ENCODE assay signal across 8 mouse cellular contexts in the genomic region with DNA sequence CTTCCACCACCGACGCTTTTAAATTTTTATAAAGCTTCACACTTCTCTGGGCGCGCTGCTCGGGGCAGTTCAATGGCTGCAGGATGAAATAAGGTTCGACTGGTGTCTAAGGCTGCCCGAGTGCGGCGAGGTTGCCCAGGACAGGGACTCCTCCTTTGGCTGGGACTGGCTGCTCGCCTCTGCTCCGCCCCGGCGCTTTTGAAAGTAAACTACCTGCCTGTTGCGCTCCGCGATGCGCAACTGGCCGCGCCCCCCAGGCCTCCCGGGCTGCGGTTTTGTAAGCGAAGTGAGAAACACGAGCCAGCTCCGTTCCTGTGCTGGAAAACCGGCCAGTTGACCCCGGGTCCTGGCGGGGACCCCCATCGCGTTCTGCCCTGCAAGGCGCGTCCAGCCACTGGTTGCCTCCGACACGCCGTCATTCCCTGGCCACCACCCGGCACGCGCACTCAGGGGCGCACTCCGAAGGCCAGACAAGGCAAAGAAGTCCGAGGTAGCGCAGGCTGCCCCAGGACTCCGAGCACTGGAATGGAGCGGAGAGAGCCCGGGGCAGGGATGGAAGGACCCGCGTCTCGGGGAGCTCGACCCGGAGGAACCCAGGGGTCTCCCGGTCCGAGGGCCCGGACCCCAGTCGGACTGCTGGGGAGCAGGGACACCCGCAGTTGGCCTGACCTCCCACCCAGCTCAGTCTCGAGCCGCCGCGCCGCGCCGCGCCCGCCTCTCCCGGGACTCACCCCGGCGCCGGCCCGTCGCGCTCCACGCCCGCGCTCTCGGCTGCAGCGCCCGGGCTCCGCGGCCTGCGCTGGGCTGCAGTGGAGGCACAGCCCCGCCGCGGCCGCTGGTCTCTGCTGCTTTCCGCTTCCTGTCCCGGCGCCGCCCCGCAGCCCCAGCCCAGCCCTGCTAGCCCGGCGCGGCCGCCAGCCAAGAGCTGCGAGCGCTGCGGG. TPM values are rescaled to one million over a fixed set of nuclear protein-coding genes. Genes with fewer than 3 reads are reported as not detected.
DNase-seq lines count a peak whose midpoint lies in the region; ATAC-seq and TF ChIP-seq lines count a peak whose summit lies in the region.

A gene (minus strand): TSS at position 913 of the 941 bp plus-strand sequence.

- peaks cover 6% of the 10 kb centered on the region for H3K9me3 ChIP-seq in G1E (replicated peaks)
- H3K9me3 ChIP-seq in forebrain, embryonic 12.5 days, result no peaks in the 10 kb centered on the region

- H3K27me3 ChIP-seq in G1E (ENCODE audit: insufficient read depth, low read length), result peaks cover 34% of the 10 kb centered on the region
- peaks cover 90% of the 10 kb centered on the region for H3K27me3 ChIP-seq in forebrain, embryonic 12.5 days

- peak within 1 kb of the TSS; percentile 97 for H3K4me2 ChIP-seq in forebrain, embryonic 12.5 days

- intact Hi-C loops in heart, postnatal 10 days (cut with DNase I), result loop anchor here (5.0 kb wide), 1 partner anchor 37 kb away; no protein-coding TSS in a partner anchor

- no peak within 1 kb of the TSS; the same call in 1 of the 2 replicates for H3K4me3 ChIP-seq in G1E (ENCODE audit: low read depth, low read length)
- peak within 1 kb of the TSS; percentile 61 for H3K4me3 ChIP-seq in forebrain, embryonic 12.5 days (replicated peaks)

- H3K36me3 ChIP-seq in G1E (replicated peaks), result no peaks in the 10 kb centered on the region
- no peaks in the 10 kb centered on the region for H3K36me3 ChIP-seq in forebrain, embryonic 12.5 days (replicated peaks)

- TF ChIP-seq CTCF in G1E (IDR thresholded peaks at IDR 0.05; ENCODE audit: low read depth, low read length), result no peak

- DNase-seq in G1E (ENCODE audit: low spot score), result no peak
- peak; percentile 48 to 61 for DNase-seq in adrenal gland, postnatal 4 days (ENCODE audit: low spot score in 2 of 2)
- DNase-seq in heart, postnatal 10 days, result peak; percentile 85 to 89
- DNase-seq in kidney, postnatal 36 days, result peak; percentile 86 to 93
- peak; percentile 85 for DNase-seq in lung, postnatal 10 days
- DNase-seq in right cerebral cortex, adult 18-20 months, result peak; percentile 29

- WGBS in forebrain, embryonic 12.5 days, result under 1% methylated on average over 71 of the region's 95 CpGs

- H3K27ac ChIP-seq in forebrain, embryonic 12.5 days, result no peak within 1 kb of the TSS

- no peak for ATAC-seq in G1E (ENCODE audit: extremely low read depth, insufficient number of reproducible peaks, low FRiP score, poor library complexity, severe bottlenecking)
- ATAC-seq in forebrain, embryonic 12.5 days (ENCODE audit: low FRiP score), result peak; percentile 84
- no peak for ATAC-seq in activated CD4-positive, CD25-positive, alpha-beta regulatory T cell, adult 4 months

- H3K4me1 ChIP-seq in G1E (ENCODE audit: insufficient read depth, low read depth, low read length), result no peaks in the 10 kb centered on the region
- H3K4me1 ChIP-seq in forebrain, embryonic 12.5 days, result peaks cover 29% of the 10 kb centered on the region

- peak within 1 kb of the TSS; percentile 59 for H3K9ac ChIP-seq in forebrain, embryonic 12.5 days

RNA-seq across cellular contexts. Expression of the gene that starts here (rescaled TPM):
- 22.7 and 29.9 TPM in 2 replicates for total RNA-seq in G1E (2014; fragmentation: Nextera tagmentation)
- 25.6 and 28.9 TPM in 2 replicates for total RNA-seq in G1E (2017)
- 56.6 and 63.8 TPM in 2 replicates for polyA plus RNA-seq in G1E (2012)
- 10 to 100 TPM; 37.6 to 41.7 TPM for total RNA-seq in adrenal gland, postnatal 4 days (2021)
- 4.3 and 5.8 TPM in 2 replicates for polyA plus RNA-seq in forebrain, embryonic 12.5 days (2016; fragmentation: Nextera tagmentation; extraction: Ambion mirVana)
- 10 to 100 TPM; 24.2 to 25.3 TPM for total RNA-seq in heart, postnatal 10 days (2021)
- not detected for polyA plus RNA-seq in activated CD4-positive, CD25-positive, alpha-beta regulatory T cell, adult 4 months (2017; shearing (Covaris generic))
